Mouse (Mus musculus) heart, embryonic 10.5 days (tissue): Measurements from ENCODE around the gene Atp2a2. TPM values are rescaled to one million over a fixed set of nuclear protein-coding genes. Genes with fewer than 3 reads are reported as not detected.

ENCODE experiments used
- DNase-seq: peaks from one replicate; pipeline ENCODE4 v3.0.0-alpha.2; 2017; ENCODE audit warnings: low spot score
- H3K27ac ChIP-seq: fragments of 300-500 bp; sonication (generic); 2 replicates; pipeline ENCODE4 v1.5.1; 2016; ENCODE audit warnings: mild to moderate bottlenecking
- H3K27me3 ChIP-seq: fragments of 300-500 bp; sonication (generic); 2 replicates; pipeline ENCODE4 v1.6.1; 2016; ENCODE audit warnings: mild to moderate bottlenecking; ENCODE audit not compliant: poor library complexity, insufficient read depth, severe bottlenecking
- H3K36me3 ChIP-seq: fragments of 300-500 bp; sonication (generic); 2 replicates; pipeline ENCODE4 v1.6.1; 2016; ENCODE audit warnings: mild to moderate bottlenecking, moderate library complexity
- H3K4me1 ChIP-seq: fragments of 300-500 bp; sonication (generic); 2 replicates; pipeline ENCODE4 v1.6.1; 2016; ENCODE audit warnings: mild to moderate bottlenecking
- H3K4me3 ChIP-seq: fragments of 300-500 bp; sonication (generic); 2 replicates; pipeline ENCODE4 v1.5.1; 2016; ENCODE audit warnings: mild to moderate bottlenecking, moderate library complexity
- H3K9me3 ChIP-seq: fragments of 300-500 bp; sonication (generic); 2 replicates; pipeline ENCODE4 v1.6.1; 2016; ENCODE audit warnings: mild to moderate bottlenecking, moderate library complexity
- WGBS: fragments of 180-500 bp; shearing (Covaris S2); methylation state at CpG from one replicate; pipeline ENCODE4 v1.1.7; 2016; 5-methylcytosine and 5-hydroxymethylcytosine counted together
- polyA plus RNA-seq: library from polyadenylated mRNA; unstranded; fragments of >200 nt; fragmentation: Nextera tagmentation; extraction: Ambion mirVana; gene quantifications from 2 replicates; pipeline ENCODE4 v1.2.1, GENCODE M21; 2016

The Atp2a2 gene
- polyA plus RNA-seq, 1 experiment from 2014 or later = 205 TPM

DNA sequence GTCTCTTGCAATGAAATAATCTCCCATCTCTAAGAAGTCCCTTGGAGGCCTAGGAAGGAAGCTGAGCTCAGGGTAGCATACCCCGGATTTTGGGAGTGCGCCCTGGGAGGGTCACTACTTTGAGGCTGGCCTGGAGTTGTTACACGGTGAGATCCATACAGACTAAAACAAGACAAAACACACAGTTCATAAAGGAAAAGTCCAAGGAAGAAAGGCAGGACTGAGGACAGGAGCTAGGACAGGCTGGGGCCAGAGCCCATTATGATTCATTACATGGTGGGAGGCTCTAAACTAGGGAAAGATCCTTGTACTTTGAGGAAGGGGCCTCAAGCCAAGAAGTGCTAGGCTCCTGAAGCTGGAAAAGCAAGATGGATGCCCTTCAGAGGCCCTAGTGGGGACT lies 26.6 kb upstream of the Atp2a2 start:
- Histone ChIP-seq H3K36me3 (peaks cover 8% of the 10 kb centered on the region; the same call in 1 of the 2 replicates), H3K27ac (peak overlapping the region; percentile 87), H3K4me1 (peaks cover 70% of the 10 kb centered on the region), H3K9me3 (no peaks in the 10 kb centered on the region), H3K27me3 (no peaks in the 10 kb centered on the region), H3K4me3 (no peak overlapping the region)
- 78% methylated on average over 3 of the region's 3 CpGs for WGBS
- no peak for DNase-seq

- Histone ChIP-seq H3K4me1 (peaks cover 70% of the 10 kb centered on the region), H3K9me3 (no peaks in the 10 kb centered on the region), H3K36me3 (peaks cover 8% of the 10 kb centered on the region; the same call in 1 of the 2 replicates), H3K27me3 (no peaks in the 10 kb centered on the region), H3K4me3 (peak overlapping the region; percentile 19; the same call in 1 of the 2 replicates), H3K27ac (peak overlapping the region; percentile 87)
- DNase-seq = no peak
- WGBS = 29% methylated on average over 11 of the region's 11 CpGs
Measured at GRCm38 (mm10) chr5:122527761-122528160, 25.7 kb upstream of the Atp2a2 start.

DNA sequence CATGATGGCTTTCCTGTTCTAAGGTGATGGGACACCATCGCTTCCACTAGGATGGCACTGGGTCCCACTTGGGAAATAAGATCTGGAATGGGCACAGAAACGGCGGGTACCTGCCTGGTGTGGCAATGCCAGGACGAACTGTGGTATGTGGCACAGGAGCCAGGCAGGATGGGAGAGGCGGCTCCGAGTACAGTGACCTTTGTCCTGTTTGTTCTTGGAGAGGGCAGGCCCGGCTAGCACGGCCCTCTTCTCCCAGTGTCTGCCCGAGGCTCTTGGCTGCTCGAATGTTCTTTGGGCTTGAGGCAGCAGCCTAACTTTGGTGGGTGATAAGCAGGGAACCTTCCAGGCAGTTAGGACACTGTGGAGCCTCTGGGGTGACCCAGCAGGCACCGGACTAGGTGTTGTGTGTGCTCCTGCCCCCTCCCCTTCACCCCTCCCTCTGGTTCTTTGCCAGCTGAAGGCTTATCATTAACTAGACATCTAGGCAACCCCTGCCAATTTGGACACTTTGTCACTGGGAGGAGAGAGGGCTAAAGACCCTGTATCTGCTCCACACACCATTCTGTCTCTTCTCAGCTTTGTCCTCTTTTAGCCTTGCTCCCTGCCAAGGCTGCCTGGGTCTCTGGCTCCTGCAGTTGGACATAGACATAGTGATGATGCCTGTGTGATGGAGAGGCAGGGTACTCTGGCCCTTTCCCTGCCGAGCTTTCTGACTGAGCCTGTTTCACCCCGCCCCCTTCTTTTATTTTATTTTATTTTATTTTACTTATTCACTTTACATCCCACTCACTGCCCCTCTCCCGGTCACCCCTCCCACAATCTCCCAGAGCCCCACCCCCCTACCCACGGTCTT lies 25.1 kb upstream of the Atp2a2 start:
- Histone ChIP-seq H3K9me3 (no peaks in the 10 kb centered on the region), H3K27ac (peak overlapping the region; percentile 87), H3K4me3 (no peak overlapping the region), H3K36me3 (0 out of 2 replicates have a peak, but pooled peaks cover 5% of the 10 kb centered on the region), H3K27me3 (no peaks in the 10 kb centered on the region), H3K4me1 (peaks cover 65% of the 10 kb centered on the region)
- 51% methylated on average over 15 of the region's 15 CpGs for WGBS
- no peak for DNase-seq

GRCm38 (mm10) chr5:122526405-122526804 lies 24.4 kb upstream of the Atp2a2 start:
- Histone ChIP-seq H3K4me1 (peaks cover 66% of the 10 kb centered on the region), H3K4me3 (no peak overlapping the region), H3K9me3 (no peaks in the 10 kb centered on the region), H3K27me3 (no peaks in the 10 kb centered on the region), H3K27ac (peak overlapping the region; percentile 87), H3K36me3 (0 out of 2 replicates have a peak, but pooled peaks cover under 1% of the 10 kb centered on the region)
- DNase-seq = no peak
- 87% methylated on average over 9 of the region's 9 CpGs for WGBS

DNA sequence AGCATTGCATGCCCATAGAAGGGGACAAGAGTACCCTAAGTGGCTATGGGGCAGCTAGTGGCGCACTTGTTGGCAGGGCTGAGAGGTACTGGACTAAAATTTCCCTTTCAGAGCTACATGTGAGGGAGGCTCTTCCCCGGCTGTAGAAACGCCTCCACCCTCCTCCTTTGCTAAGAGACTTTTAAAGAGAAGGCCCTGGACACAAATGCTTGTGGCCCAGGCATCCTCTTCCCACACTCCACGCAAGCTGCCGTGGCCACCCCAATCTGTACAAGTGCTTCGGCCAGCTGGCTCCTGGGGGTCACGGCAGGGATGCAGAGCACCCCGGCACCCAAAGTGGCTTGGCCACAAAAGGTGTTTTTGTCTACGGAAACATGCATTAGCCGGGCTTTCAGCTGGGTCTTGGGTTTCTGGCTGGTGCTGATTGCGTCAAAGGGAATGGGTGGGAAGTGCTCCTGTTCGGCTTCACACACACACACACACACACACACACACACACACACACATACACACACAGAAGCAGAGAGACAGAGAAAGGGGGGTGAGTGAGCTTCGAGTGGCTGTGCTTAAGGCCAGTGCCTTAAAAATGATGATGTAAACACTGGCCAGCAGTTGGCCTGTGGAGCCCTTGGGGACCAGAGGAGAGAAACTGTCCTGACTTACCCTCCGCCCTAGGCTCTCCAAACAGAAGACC lies 23.4 kb upstream of the Atp2a2 start:
- H3K9me3 ChIP-seq = no peaks in the 10 kb centered on the region
- H3K27ac ChIP-seq = peak overlapping the region; percentile 87
- no peak for DNase-seq
- no peak overlapping the region for H3K4me3 ChIP-seq
- WGBS = 71% methylated on average over 14 of the region's 14 CpGs
- H3K36me3 ChIP-seq = no peaks in the 10 kb centered on the region
- no peaks in the 10 kb centered on the region for H3K27me3 ChIP-seq
- H3K4me1 ChIP-seq = peaks cover 76% of the 10 kb centered on the region

- DNase-seq = no peak
- Histone ChIP-seq H3K27me3 (no peaks in the 10 kb centered on the region), H3K4me3 (no peak overlapping the region), H3K4me1 (peaks cover 76% of the 10 kb centered on the region), H3K27ac (peak overlapping the region; percentile 87), H3K9me3 (no peaks in the 10 kb centered on the region), H3K36me3 (no peaks in the 10 kb centered on the region)
- 78% methylated on average over 4 of the region's 4 CpGs for WGBS
Measured at GRCm38 (mm10) chr5:122524854-122525237, 22.8 kb upstream of the Atp2a2 start.

- no peak for DNase-seq
- Histone ChIP-seq H3K27ac (peak overlapping the region; percentile 87), H3K9me3 (no peaks in the 10 kb centered on the region), H3K4me3 (no peak overlapping the region), H3K4me1 (peaks cover 76% of the 10 kb centered on the region), H3K27me3 (no peaks in the 10 kb centered on the region), H3K36me3 (no peaks in the 10 kb centered on the region)
- 57% methylated on average over 3 of the region's 3 CpGs for WGBS
Measured at GRCm38 (mm10) chr5:122524244-122524643, 22.2 kb upstream of the Atp2a2 start.

DNA sequence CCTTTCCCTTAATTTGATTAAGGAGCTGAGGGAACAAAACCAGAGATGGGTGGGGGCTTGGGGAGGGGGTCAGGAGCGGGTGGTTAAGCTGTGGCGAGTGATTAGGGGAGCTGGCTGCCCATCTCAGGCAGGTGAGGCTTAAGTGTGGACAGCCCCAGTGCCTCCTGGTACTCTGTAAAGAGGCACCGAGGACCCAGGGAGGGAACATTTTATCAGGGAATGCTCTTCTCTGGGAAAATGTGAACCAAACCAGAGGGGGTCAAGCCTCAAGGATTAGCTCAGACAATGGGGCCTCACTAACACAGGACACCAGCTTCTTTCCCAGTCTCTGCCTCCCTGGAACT lies 19.1 kb upstream of the Atp2a2 start:
- WGBS = 11% methylated on average over 3 of the region's 3 CpGs
- Histone ChIP-seq H3K4me3 (peak overlapping the region; percentile 31; the same call in 1 of the 2 replicates), H3K36me3 (0 out of 2 replicates have a peak, but pooled peaks cover 2% of the 10 kb centered on the region), H3K27me3 (no peaks in the 10 kb centered on the region), H3K27ac (peak overlapping the region; percentile 85), H3K9me3 (no peaks in the 10 kb centered on the region), H3K4me1 (peaks cover 76% of the 10 kb centered on the region)
- peak; percentile 94 for DNase-seq

- H3K9me3 ChIP-seq = no peaks in the 10 kb centered on the region
- H3K4me1 ChIP-seq = peaks cover 73% of the 10 kb centered on the region
- peak overlapping the region; percentile 31; the same call in 1 of the 2 replicates for H3K4me3 ChIP-seq
- 24% methylated on average over 23 of the region's 23 CpGs for WGBS
- H3K36me3 ChIP-seq = 0 out of 2 replicates have a peak, but pooled peaks cover 2% of the 10 kb centered on the region
- peak overlapping the region; percentile 85 for H3K27ac ChIP-seq
- H3K27me3 ChIP-seq = no peaks in the 10 kb centered on the region
- peak; percentile 91 for DNase-seq
Measured at GRCm38 (mm10) chr5:122520254-122521129, 18.5 kb upstream of the Atp2a2 start.

- H3K27ac ChIP-seq = peak overlapping the region; percentile 85
- 0 out of 2 replicates have a peak, but pooled peaks cover 2% of the 10 kb centered on the region for H3K36me3 ChIP-seq
- H3K27me3 ChIP-seq = no peaks in the 10 kb centered on the region
- 45% methylated on average over 7 of the region's 7 CpGs for WGBS
- no peak overlapping the region for H3K4me3 ChIP-seq
- peaks cover 64% of the 10 kb centered on the region for H3K4me1 ChIP-seq
- DNase-seq = no peak
- H3K9me3 ChIP-seq = no peaks in the 10 kb centered on the region
Measured at GRCm38 (mm10) chr5:122519043-122519660, 17.1 kb upstream of the Atp2a2 start.

- H3K27ac ChIP-seq = peak overlapping the region; percentile 85
- no peak overlapping the region for H3K4me3 ChIP-seq
- H3K9me3 ChIP-seq = no peaks in the 10 kb centered on the region
- no peaks in the 10 kb centered on the region for H3K27me3 ChIP-seq
- DNase-seq = no peak
- H3K36me3 ChIP-seq = 0 out of 2 replicates have a peak, but pooled peaks cover 2% of the 10 kb centered on the region
- WGBS = 36% methylated on average over 8 of the region's 8 CpGs
- H3K4me1 ChIP-seq = peaks cover 69% of the 10 kb centered on the region
Measured at GRCm38 (mm10) chr5:122518247-122518646, 16.2 kb upstream of the Atp2a2 start.

GRCm38 (mm10) chr5:122516901-122517300 lies 14.9 kb upstream of the Atp2a2 start:
- H3K4me3 ChIP-seq = no peak overlapping the region
- peak overlapping the region; percentile 85 for H3K27ac ChIP-seq
- WGBS = 69% methylated on average over 5 of the region's 5 CpGs
- H3K4me1 ChIP-seq = peaks cover 69% of the 10 kb centered on the region
- DNase-seq = no peak
- 0 out of 2 replicates have a peak, but pooled peaks cover 2% of the 10 kb centered on the region for H3K36me3 ChIP-seq
- H3K9me3 ChIP-seq = no peaks in the 10 kb centered on the region
- H3K27me3 ChIP-seq = no peaks in the 10 kb centered on the region
